Mouse (Mus musculus): Measurements from ENCODE around the gene Wdr83.

The Wdr83 gene

DNA sequence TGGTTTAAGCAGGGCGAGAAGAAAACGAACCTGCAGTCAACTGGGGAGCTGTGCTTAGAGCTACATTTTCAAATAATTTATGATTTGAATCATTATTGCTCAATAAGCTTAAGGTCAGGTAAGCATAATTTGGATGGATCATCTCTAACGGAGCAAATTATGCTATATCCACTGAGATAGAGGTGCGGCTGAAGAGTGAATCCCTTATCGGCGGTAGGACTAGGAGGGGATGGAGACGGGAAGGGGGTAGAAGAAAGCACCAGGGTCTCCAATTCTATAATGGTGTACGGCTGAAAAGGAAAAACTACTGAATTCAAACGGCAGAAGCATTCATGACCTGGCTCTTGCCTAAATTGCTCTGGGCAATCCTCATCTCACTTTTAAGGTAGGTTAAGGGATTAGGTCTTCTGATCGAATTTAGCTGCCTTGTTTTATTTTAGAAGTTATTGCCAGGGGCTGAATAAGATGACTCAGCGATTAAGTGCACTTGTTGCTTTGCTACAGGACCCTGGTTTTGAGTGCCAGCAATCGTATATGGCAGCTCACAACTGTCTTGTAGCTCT is 45.9 kb downstream of the Wdr83 start:
- DNase-seq (ENCODE audit: low spot score in 2 of 2), result no peak

DNA sequence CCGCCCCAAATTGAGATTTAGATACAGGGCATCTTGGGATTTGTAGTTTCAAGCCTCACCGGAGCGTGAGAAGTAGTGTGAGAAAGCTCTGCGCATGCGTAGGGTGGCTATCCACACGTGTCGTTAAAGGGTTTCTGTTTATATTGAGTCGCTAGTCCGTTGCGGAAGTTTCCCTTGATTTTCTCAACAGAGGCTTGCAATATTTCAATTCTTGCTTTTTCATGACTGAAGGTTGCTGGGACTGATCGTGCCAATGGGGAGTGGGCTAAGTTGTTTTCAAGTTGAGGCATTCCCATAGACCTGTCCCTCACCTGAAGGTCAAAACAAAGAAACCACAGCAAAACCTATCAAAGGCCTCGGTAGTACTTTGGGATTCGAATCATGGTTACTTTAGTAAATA is 46.3 kb downstream of the Wdr83 start:
- peak; percentile 42 to 89 for DNase-seq (ENCODE audit: low spot score in 2 of 2)

DNA sequence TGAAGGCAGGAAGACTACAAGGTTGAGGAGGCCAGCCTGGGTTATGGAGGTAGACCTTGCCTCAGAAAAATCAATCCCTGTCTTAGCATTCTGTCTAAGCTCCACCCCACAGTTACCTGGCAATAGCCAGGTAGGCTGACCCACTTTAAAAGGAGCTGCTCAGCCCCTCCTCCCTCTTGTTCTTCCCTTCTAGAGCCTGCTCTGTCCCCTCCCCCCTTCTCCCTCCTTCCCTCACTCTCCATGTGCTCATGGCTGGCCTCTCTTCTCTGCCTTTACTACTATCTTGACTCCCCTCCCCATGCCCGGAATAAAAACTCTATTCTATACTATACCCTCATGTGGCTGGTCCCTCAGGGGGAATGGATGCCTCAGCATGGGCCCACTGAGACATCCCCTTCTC is 47.2 kb downstream of the Wdr83 start:
- DNase-seq (ENCODE audit: low spot score in 2 of 2), result no peak

DNA sequence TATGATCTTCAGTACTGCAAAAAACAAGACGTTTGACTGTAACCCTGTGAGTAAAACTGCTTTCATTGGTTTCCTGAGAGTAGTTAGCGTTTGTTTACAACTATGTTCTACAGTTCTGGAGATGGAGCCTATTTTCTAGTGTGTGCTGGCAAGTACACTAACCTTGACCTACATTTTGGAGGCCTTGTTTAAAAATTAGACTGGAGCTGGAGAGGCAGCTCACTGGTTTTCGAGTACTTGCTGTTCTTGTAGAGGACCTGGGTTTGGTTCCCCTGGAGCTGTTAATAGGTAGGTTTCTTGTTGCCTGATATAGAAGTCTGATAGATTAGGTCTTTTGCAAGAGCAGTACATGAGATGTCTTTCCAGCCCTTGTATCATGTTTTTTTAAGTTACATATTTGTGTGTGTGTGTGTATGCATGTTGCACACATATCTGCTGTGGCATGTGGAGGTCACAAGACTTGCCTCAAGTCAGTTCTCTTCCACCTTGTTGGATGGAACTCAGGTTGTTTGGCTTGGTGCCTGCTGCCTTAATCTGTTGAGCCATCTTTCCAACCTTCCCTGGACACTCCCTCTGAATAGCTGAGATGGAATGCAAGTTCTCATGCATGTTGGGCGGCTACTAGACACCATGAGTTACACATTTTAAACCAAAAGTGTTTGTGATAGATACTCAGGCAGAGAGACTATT is 48.3 kb downstream of the Wdr83 start:
- no peak for DNase-seq (ENCODE audit: low spot score in 2 of 2)

DNA sequence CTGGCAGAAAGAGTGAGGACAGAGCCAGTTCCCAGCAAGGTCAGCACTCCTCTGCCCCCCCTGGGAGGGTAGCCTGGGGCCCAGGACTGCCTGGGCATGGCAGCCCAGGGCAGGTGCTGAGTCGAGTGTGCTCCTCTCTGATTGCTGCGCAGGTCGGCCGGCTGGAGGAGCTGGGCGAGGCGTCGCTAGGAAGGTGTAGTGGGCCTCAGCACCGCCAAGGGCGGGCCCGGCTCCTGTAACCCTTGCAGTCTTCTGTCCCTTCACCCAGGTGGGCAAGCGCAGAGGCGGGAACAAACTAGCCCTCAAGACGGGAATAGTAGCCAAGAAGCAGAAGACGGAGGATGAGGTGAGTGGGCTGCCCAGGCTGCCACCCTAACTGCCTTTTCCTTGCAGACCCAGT is 51.8 kb downstream of the Wdr83 start:
- DNase-seq (ENCODE audit: low spot score in 2 of 2), result no peak

DNA sequence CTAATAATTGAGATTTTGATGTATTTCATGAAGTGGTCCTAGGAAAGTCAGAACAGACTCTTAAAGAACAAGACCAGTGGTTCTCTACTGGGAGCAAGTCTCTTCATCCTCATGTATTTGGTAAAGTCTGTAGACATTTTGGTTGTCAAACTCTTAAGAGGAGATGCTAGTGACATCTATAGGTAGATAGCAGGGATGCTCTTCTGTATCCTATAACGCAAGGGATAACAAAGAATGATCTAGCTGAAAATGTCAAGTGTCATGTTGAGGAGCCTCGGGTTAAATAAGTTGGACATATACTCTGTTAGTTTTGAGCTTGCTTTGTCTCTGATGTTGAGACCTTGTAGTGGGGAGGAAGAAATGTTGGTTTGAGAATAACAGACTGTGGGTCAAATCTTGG is 53.2 kb downstream of the Wdr83 start:
- DNase-seq (ENCODE audit: low spot score in 2 of 2), result no peak

DNA sequence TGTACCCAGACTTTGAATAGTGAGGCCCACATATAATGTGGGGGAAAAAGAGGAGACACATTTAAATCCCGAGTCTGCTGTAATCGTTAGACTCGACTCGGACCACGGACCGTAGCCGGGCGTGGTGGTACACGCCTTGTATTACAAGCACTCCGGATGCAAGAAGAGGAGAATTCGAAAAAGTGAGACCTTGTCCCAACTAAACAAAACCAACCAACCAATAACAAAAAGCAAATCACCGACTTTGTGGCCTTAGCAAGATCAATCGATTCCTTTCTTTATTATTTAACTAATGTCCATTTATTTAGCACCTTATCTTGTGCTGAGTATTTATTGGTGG is 53.6 kb downstream of the Wdr83 start:
- DNase-seq (ENCODE audit: low spot score in 2 of 2), result peak in 1 of 2 experiments; percentile 57

DNA sequence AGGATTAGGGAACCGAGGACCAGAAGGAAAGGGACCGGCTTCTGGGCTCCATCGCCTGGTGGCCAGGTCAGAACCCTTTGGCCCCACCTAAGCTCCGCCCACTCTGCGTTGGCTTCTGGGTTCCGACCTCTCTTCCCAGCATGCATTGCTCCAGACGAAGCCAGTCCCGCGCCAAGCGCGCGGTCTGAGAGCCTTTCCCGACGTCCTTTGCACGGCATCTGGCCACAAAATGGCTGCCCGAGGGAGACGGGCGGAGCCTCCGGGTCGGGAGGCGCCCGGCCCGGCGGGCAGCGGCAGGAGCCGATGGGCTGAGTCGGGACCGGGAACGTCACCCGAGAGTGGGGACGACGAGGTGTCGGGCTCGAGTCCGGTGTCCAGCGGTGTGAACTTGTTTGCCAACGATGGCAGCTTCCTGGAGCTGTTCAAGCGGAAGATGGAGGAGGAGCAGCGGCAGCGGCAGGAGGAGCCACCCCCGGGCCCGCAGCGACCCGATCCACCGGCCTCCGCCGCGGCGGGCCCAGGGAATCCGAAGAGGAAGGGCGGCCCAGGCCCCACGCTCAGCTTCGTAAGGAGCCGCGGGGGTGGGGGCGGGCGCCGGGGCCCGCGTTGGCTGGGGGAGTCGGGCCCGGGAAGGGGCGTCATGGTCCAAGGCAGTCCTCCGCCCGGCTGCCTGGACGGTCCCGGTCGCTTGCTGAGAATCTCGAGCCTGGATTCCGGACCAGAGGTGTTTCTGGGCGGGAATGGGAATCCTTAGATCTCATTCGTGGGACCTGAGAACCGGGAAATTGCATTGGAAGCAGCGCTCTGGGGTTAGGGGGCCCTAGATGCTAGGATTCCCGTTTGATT is 54.2 kb downstream of the Wdr83 start, which contains the start of gene Trir:
Gene Trir (plus strand): TSS at position 154 of the 846 bp plus-strand sequence.
- peak; percentile 97 to 99 for DNase-seq (ENCODE audit: low spot score in 2 of 2)

DNA sequence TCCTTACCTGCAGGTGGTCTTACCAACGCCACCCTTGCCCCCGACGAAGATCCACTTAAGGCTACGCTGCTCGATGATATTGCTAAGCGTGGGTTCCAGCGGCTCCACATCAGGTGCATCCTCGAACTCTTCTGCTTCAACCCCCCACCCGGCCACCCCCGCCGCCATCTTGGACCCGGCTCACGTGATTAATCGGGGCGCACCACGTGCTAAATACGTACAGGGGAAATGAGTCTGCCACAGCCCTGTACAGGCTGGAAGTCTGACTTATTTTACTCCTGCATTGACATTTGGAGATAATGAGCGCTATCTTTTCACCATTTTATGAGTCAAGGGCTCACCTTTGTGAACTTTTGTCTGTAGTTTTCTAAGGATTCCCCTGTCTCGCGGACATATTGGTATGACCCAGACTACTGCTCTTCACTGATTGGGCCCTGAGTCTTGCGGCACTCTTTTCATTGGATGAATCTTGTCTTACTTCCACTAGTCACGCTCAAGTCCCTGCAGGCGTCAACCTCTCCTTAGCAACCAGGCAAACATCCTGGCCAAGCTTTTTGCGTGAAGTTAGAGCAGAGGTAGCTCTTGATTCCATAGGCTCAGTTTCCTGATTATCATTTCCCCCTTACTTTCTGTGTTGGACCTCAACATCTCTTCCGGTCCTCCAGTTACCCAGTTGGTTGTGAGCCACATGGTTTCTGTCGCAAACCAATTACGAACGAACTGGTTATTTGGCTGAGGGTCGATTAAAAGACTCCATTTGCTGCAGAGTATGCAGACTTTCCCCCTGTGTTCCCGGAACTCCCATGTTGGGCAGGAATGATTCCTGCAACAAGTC is 55.8 kb downstream of the Wdr83 start, which contains the start of gene Asna1:
Gene Asna1 (minus strand): TSS at position 184 of the 835 bp plus-strand sequence.
- peak; percentile 82 to 88 for DNase-seq (ENCODE audit: low spot score in 2 of 2)

All from spleen, postnatal 10 days (tissue).